Mouse (Mus musculus): Measurements from ENCODE around the gene Gdi2. TPM values are rescaled to one million over a fixed set of nuclear protein-coding genes. Genes with fewer than 3 reads are reported as not detected.

Gdi2 gene
- polyA plus RNA-seq, 1 experiment from 2014 or later, result 502 TPM

DNA sequence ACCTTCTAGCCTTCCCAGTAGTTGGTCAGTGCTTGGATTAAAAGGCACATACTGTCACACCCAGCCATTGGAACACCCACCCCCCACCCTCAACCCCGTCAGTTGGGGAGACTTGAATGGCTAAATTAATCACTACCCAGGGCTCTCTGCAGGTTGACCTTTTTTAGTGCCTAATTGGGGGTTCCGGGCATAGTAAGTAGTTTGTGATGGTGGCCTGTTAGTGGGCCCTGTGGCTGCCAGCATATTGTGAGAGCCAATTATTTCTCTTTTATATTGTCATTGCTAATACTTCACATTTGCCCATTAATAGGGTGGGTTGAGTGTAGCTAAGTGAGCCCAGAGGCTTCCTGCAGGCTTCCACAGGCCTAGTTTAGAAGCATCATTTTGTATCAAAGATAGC, 2.3 kb downstream of the Gdi2 start:
- peak; percentile 54 for DNase-seq (ENCODE audit: low spot score)
- H3K4me2 ChIP-seq (ENCODE audit: low read depth, low read length, severe bottlenecking), result peak overlapping the region; percentile 59
- 25% methylated on average over 2 of the region's 2 CpGs for WGBS
- no peak overlapping the region for H3K27ac ChIP-seq (ENCODE audit: low read depth, low read length)
- peak overlapping the region; percentile 91; the same call in 1 of the 2 replicates for H3K4me3 ChIP-seq (ENCODE audit: low read depth, low read length)
- H3K27me3 ChIP-seq (ENCODE audit: control insufficient read depth, insufficient read depth, low read length), result no peaks in the 10 kb centered on the region
- H3K9ac ChIP-seq (ENCODE audit: low read length), result no peak overlapping the region
- ATAC-seq (replicated peaks; ENCODE audit: low FRiP score), result 0 out of 2 replicates have a peak, but pooled peaks have one; percentile 2
- peaks cover 16% of the 10 kb centered on the region for H3K4me1 ChIP-seq (replicated peaks; ENCODE audit: control insufficient read depth, insufficient read depth, low read length)
- H3K9me3 ChIP-seq (ENCODE audit: control insufficient read depth, low read length), result no peaks in the 10 kb centered on the region; the same call in 1 of the 2 replicates
- no peaks in the 10 kb centered on the region for H3K36me3 ChIP-seq (ENCODE audit: control insufficient read depth, insufficient read depth, low read length)

DNA sequence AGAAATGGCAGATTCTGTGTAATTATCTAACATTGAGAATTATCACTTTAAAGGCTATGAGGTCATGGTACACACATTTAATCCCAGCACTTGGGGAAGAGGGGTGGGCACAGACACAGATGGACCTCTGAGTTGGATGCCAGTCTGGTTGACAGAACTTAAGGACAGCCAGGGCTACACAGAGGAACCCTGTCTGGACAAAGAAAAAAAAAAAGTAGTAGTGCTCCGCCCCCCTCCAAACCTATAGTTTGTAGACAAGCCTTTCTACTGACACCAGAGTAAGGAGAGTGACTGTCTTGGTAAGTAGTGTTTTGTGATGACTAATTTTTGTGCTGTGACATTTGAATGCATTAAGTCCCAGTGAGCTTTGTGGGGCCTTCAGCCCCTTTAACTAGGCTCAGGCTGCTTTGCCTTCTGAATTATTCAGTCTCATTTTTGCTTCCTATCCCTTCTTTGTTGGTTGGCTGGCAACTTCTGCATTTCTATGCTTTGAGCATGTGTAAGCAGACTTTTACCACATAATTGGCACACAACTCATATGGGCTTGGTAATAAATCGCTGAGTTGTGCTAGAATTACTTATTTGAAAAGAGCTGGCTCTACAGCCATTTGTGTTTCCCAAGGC, 3.4 kb downstream of the Gdi2 start:
- Histone ChIP-seq H3K4me1 (replicated peaks; ENCODE audit: control insufficient read depth, insufficient read depth, low read length) (peaks cover 16% of the 10 kb centered on the region), H3K4me3 (ENCODE audit: low read depth, low read length) (no peak overlapping the region), H3K27me3 (ENCODE audit: control insufficient read depth, insufficient read depth, low read length) (no peaks in the 10 kb centered on the region), H3K9me3 (ENCODE audit: control insufficient read depth, low read length) (no peaks in the 10 kb centered on the region; the same call in 1 of the 2 replicates), H3K9ac (ENCODE audit: low read length) (no peak overlapping the region), H3K4me2 (ENCODE audit: low read depth, low read length, severe bottlenecking) (peak overlapping the region; percentile 21; the same call in 1 of the 2 replicates), H3K27ac (ENCODE audit: low read depth, low read length) (0 out of 2 replicates have a peak overlapping the region, but pooled peaks have one; percentile 7), H3K36me3 (ENCODE audit: control insufficient read depth, insufficient read depth, low read length) (no peaks in the 10 kb centered on the region)
- DNase-seq (ENCODE audit: low spot score), result no peak
- WGBS, result 71% methylated on average over 2 of the region's 2 CpGs
- no peak for ATAC-seq (replicated peaks; ENCODE audit: low FRiP score)

DNA sequence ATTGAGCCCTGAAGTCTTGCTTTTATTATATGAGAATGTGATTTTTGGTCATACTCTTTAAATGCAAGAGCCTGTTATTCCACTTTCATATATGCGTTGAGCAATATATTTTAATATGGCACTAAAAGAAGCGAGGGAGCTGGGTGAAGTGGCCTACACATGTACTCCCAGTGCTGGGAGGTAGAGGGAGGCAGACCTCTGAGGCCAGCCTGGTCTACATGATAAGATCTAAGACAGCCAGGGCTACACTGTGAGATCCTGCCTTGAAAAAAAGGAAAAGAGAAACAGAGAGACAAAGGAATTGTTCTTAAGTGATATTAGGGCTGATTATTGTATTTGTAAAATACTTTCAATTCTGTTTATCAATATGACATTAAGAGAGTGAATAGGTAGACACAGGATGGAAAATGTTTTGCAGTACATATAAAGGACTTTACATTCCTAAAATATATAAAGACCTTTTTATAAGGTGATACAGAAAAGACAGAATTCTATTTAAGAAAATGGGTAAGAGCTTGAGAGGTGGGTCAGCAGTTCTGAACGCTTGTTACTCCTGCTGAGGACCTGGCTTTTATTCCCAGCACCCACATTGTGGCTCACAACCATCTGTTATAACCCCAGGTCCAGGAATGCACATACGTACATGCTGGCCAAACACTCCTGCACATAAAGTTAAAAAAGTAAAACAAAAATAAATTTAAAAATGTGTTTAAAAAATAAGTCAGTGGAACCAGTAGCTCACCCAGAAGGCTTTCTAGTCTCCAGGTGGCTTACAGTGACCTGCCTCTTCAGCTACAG, 6.4 kb downstream of the Gdi2 start:
- ATAC-seq (replicated peaks; ENCODE audit: low FRiP score) (no peak), DNase-seq (ENCODE audit: low spot score) (no peak)
- Histone ChIP-seq H3K4me3 (ENCODE audit: low read depth, low read length) (no peak overlapping the region), H3K4me1 (replicated peaks; ENCODE audit: control insufficient read depth, insufficient read depth, low read length) (peaks cover 12% of the 10 kb centered on the region), H3K27me3 (ENCODE audit: control insufficient read depth, insufficient read depth, low read length) (no peaks in the 10 kb centered on the region), H3K4me2 (ENCODE audit: low read depth, low read length, severe bottlenecking) (no peak overlapping the region), H3K27ac (ENCODE audit: low read depth, low read length) (no peak overlapping the region), H3K9ac (ENCODE audit: low read length) (no peak overlapping the region), H3K36me3 (ENCODE audit: control insufficient read depth, insufficient read depth, low read length) (no peaks in the 10 kb centered on the region; the same call in 1 of the 2 replicates), H3K9me3 (ENCODE audit: control insufficient read depth, low read length) (no peaks in the 10 kb centered on the region)
- 95% methylated on average over 4 of the region's 4 CpGs for WGBS

DNA sequence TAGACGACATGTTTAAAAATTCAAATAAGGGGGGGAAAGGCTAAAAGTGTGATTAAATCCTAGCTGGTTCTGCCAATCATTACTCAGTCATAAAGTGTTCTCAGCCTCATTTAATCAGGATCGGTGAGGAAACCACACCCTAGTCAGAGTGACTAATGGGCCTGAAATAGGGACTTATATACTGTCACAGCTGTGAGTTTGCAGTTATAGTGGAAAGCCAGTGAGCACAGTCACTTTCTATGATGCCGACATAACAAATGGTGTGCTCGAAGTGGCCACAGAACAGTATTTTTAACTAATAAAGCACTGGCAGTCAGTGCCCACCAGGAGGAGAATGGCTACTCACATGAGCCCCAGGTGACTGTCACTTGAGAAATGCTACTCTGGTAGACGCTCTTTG, 7.1 kb downstream of the Gdi2 start:
- H3K36me3 ChIP-seq (ENCODE audit: control insufficient read depth, insufficient read depth, low read length), result no peaks in the 10 kb centered on the region; the same call in 1 of the 2 replicates

DNA sequence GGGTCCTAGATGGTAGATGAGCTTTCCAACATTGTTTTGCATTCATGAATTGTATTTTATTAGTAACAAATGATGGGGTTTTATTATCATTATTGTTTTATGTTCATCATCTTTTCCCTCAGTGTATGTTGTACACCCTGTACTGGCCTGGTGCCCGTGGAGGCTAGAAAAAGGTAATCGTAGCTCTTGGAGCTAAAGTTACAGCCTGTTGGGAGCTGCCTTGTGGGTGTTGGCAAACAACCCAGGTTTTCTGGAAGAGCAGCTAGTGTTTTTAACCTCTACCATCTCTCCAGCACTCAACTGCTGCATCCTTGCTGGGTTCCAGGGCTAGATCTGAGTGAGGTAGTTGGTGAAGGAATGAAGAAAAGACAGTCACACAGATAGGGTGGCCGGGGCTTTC, 9.5 kb downstream of the Gdi2 start:
- H3K9ac ChIP-seq (ENCODE audit: low read length), result no peak overlapping the region
- H3K27ac ChIP-seq (ENCODE audit: low read depth, low read length), result no peak overlapping the region
- no peaks in the 10 kb centered on the region for H3K9me3 ChIP-seq (ENCODE audit: control insufficient read depth, low read length)
- H3K4me2 ChIP-seq (ENCODE audit: low read depth, low read length, severe bottlenecking), result no peak overlapping the region
- no peaks in the 10 kb centered on the region for H3K4me1 ChIP-seq (replicated peaks; ENCODE audit: control insufficient read depth, insufficient read depth, low read length)
- no peaks in the 10 kb centered on the region for H3K27me3 ChIP-seq (ENCODE audit: control insufficient read depth, insufficient read depth, low read length)
- no peak for ATAC-seq (replicated peaks; ENCODE audit: low FRiP score)
- WGBS, result 89% methylated on average over 3 of the region's 3 CpGs
- H3K36me3 ChIP-seq (ENCODE audit: control insufficient read depth, insufficient read depth, low read length), result no peaks in the 10 kb centered on the region; the same call in 1 of the 2 replicates
- H3K4me3 ChIP-seq (ENCODE audit: low read depth, low read length), result no peak overlapping the region
- no peak for DNase-seq (ENCODE audit: low spot score)

More for the DNA sequence above, 7.1 kb downstream of the Gdi2 start:
- DNase-seq (ENCODE audit: low spot score) (no peak), ATAC-seq (replicated peaks; ENCODE audit: low FRiP score) (no peak)
- 89% methylated on average over 5 of the region's 5 CpGs for WGBS
- Histone ChIP-seq H3K4me2 (ENCODE audit: low read depth, low read length, severe bottlenecking) (no peak overlapping the region), H3K9ac (ENCODE audit: low read length) (no peak overlapping the region), H3K9me3 (ENCODE audit: control insufficient read depth, low read length) (no peaks in the 10 kb centered on the region), H3K4me1 (replicated peaks; ENCODE audit: control insufficient read depth, insufficient read depth, low read length) (peaks cover 9% of the 10 kb centered on the region), H3K4me3 (ENCODE audit: low read depth, low read length) (no peak overlapping the region), H3K27ac (ENCODE audit: low read depth, low read length) (no peak overlapping the region), H3K27me3 (ENCODE audit: control insufficient read depth, insufficient read depth, low read length) (no peaks in the 10 kb centered on the region)

DNA sequence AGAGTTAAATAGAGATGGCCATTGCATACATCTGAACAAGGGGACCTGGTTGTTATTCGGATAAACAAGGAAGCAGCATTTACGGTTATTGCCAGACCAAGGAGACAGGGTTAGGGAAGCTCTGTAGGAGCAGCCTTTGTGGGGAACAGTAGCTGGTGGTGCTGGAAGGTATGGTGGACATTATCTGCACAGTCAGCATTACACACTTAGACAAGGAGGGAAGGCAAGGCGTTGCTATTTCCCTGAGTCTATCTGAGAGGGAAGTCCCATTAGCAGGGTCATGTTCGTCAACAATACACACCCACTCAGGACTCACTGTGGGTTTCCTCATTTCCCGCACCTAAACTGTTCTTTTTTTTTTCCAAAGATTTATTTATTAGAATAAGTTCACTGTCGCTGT, 10.0 kb downstream of the Gdi2 start:
- Histone ChIP-seq H3K27me3 (ENCODE audit: control insufficient read depth, insufficient read depth, low read length) (no peaks in the 10 kb centered on the region), H3K36me3 (ENCODE audit: control insufficient read depth, insufficient read depth, low read length) (no peaks in the 10 kb centered on the region; the same call in 1 of the 2 replicates), H3K4me3 (ENCODE audit: low read depth, low read length) (no peak overlapping the region), H3K9me3 (ENCODE audit: control insufficient read depth, low read length) (no peaks in the 10 kb centered on the region), H3K9ac (ENCODE audit: low read length) (no peak overlapping the region), H3K4me2 (ENCODE audit: low read depth, low read length, severe bottlenecking) (no peak overlapping the region), H3K27ac (ENCODE audit: low read depth, low read length) (no peak overlapping the region), H3K4me1 (replicated peaks; ENCODE audit: control insufficient read depth, insufficient read depth, low read length) (no peaks in the 10 kb centered on the region)
- DNase-seq (ENCODE audit: low spot score), result no peak
- 93% methylated on average over 6 of the region's 6 CpGs for WGBS
- no peak for ATAC-seq (replicated peaks; ENCODE audit: low FRiP score)

DNA sequence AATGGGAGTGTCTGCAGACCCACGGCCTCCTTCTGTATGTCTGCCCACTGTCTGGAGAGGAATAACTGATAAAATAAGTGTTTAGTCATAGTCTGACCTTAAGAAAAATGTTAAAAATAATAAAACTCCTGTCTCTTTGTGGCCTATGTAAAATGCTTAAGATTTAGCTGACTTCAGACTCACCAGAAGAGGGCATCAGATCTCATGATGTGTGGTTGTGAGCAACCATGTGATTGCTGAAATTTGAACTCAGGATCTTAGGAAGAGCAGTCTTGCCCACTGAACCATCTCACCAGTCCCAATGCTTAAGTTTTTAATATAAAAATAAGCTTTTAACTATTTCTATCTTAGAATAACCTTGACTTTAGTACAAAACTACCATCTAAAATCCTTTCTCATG, 25.3 kb downstream of the Gdi2 start:
- H3K27ac ChIP-seq (ENCODE audit: low read depth, low read length), result no peak overlapping the region
- H3K27me3 ChIP-seq (ENCODE audit: control insufficient read depth, insufficient read depth, low read length), result no peaks in the 10 kb centered on the region
- H3K4me1 ChIP-seq (replicated peaks; ENCODE audit: control insufficient read depth, insufficient read depth, low read length), result no peaks in the 10 kb centered on the region
- no peak overlapping the region for H3K4me3 ChIP-seq (ENCODE audit: low read depth, low read length)
- 91% methylated on average over 1 of the region's 1 CpGs for WGBS
- no peak for DNase-seq (ENCODE audit: low spot score)
- no peaks in the 10 kb centered on the region for H3K9me3 ChIP-seq (ENCODE audit: control insufficient read depth, low read length)
- ATAC-seq (replicated peaks; ENCODE audit: low FRiP score), result no peak
- no peak overlapping the region for H3K9ac ChIP-seq (ENCODE audit: low read length)
- peaks cover 6% of the 10 kb centered on the region for H3K36me3 ChIP-seq (ENCODE audit: control insufficient read depth, insufficient read depth, low read length)
- H3K4me2 ChIP-seq (ENCODE audit: low read depth, low read length, severe bottlenecking), result no peak overlapping the region

DNA sequence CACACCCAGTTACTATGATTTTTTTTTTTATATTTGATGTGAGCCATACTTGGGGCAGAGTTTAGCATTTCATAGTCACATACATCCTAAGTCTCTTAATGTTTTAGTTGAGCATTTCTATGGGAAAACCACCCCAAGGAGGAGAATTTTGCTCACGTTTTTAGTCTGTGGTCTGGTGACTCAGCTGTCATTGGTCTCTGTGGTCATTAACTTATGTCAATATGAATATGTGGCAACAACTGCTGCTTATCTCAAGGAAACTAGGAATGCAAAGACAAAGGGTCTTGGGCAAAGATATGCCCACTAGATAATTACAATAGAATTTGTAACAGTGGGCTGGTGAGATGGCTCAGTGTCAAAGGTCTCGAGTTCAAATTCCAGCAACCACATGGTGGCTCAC, 26.1 kb downstream of the Gdi2 start:
- no peak for DNase-seq (ENCODE audit: low spot score)
- no peaks in the 10 kb centered on the region for H3K27me3 ChIP-seq (ENCODE audit: control insufficient read depth, insufficient read depth, low read length)
- peaks cover 9% of the 10 kb centered on the region for H3K36me3 ChIP-seq (ENCODE audit: control insufficient read depth, insufficient read depth, low read length)
- H3K9me3 ChIP-seq (ENCODE audit: control insufficient read depth, low read length), result no peaks in the 10 kb centered on the region
- 91% methylated on average over 2 of the region's 2 CpGs for WGBS
- no peak overlapping the region for H3K9ac ChIP-seq (ENCODE audit: low read length)
- no peak overlapping the region for H3K4me2 ChIP-seq (ENCODE audit: low read depth, low read length, severe bottlenecking)
- H3K4me3 ChIP-seq (ENCODE audit: low read depth, low read length), result no peak overlapping the region
- no peak for ATAC-seq (replicated peaks; ENCODE audit: low FRiP score)
- no peak overlapping the region for H3K27ac ChIP-seq (ENCODE audit: low read depth, low read length)
- no peaks in the 10 kb centered on the region for H3K4me1 ChIP-seq (replicated peaks; ENCODE audit: control insufficient read depth, insufficient read depth, low read length)
